Mouse (Mus musculus): ENCODE data around the gene Ptger3.

- TF ChIP-seq CTCF (IDR thresholded peaks at IDR 0.05; ENCODE audit: low read depth) (no peak), EP300 (IDR thresholded peaks at IDR 0.05; ENCODE audit: low read depth) (no peak)
Observed at GRCm38 (mm10) chr3:157523834-157524233, 42.9 kb upstream of the Ptger3 start.
